ENCODE assay signal across 15 mouse cellular contexts in the genomic region with DNA sequence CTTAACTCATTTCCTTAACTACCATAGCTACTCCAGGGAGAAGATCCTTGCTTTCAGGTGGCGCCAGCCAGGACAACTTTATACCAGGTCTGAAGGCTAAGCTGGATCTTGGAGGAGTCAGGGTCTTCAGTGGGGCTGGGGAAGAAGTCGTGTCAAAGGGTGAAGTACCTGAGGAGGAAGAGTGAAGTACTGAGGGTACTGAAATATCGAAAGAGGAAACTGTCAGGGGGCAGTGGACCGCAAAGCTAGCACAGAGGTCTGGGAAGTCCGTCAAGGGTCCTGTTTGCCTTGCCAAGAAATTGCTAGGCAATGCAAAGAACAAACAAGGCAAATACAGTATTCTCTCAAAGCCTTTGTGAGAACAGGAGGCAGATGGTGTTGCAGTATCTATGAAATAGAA. TPM values are rescaled to one million over a fixed set of nuclear protein-coding genes. Genes with fewer than 3 reads are reported as not detected.
"Had no signal": no experiment of that assay in that cellular context is flagged by ENCODE, and none has a peak within 500 bp of the region (broad histone marks: within the 10 kb centered on the region; RNA-seq: fewer than 3 reads in every experiment).

No protein-coding gene starts in this region.

- ATAC-seq: lung, postnatal 0 days; midbrain, embryonic 15.5 days had no signal

- DNase-seq: kidney, adult 18-20 months; kidney, adult 9 months; kidney, postnatal 14 days; kidney, postnatal 4 days; liver, embryonic 13.5 days; lung, embryonic 14.5 days; thymus, adult 18-20 months; thymus, postnatal 36 days had no signal

- H3K27me3 ChIP-seq: liver, embryonic 13.5 days; midbrain, embryonic 12.5 days; midbrain, embryonic 15.5 days; neural tube, embryonic 13.5 days had no signal

- H3K27ac ChIP-seq: liver, embryonic 13.5 days; macrophage; midbrain, embryonic 12.5 days; midbrain, embryonic 15.5 days; neural tube, embryonic 13.5 days had no signal

- H3K4me3 ChIP-seq: liver, embryonic 13.5 days; midbrain, embryonic 12.5 days; midbrain, embryonic 15.5 days; myocyte; neural tube, embryonic 13.5 days had no signal

- H3K9me3 ChIP-seq: liver, embryonic 13.5 days; midbrain, embryonic 12.5 days; midbrain, embryonic 15.5 days; neural tube, embryonic 13.5 days had no signal

- H3K36me3 ChIP-seq: liver, embryonic 13.5 days; midbrain, embryonic 12.5 days; midbrain, embryonic 15.5 days; neural tube, embryonic 13.5 days had no signal

- H3K4me1 ChIP-seq: liver, embryonic 13.5 days; midbrain, embryonic 12.5 days; midbrain, embryonic 15.5 days had no signal

RNA-seq across cellular contexts. Expression of a gene that starts 29.6 kb away (rescaled TPM):
- total RNA-seq: neutrophil, adult 5-6 weeks had no signal
